Mouse (Mus musculus): Measurements from ENCODE around the gene Fam168b. TPM values are rescaled to one million over a fixed set of nuclear protein-coding genes. Genes with fewer than 3 reads are reported as not detected.

Gene Fam168b
- polyA plus RNA-seq, 1 experiment, result 361 TPM

GRCm38 (mm10) chr1:34775870-34776269 lies 67.0 kb downstream of the Fam168b start:
- TF ChIP-seq CTCF (IDR thresholded peaks at IDR 0.05; ENCODE audit: insufficient read depth, low read length) (no peak), POLR2A (IDR thresholded peaks at IDR 0.05; ENCODE audit: borderline replicate concordance, extremely low read depth, low read depth, low read length) (no peak)
- WGBS, result 89% methylated on average over 3 of the region's 3 CpGs
- Histone ChIP-seq H3K4me3 (replicated peaks; ENCODE audit: extremely low read depth, low read depth, low read length) (no peak overlapping the region), H3K4me1 (ENCODE audit: control insufficient read depth, insufficient read depth, low read length) (no peaks in the 10 kb centered on the region)
- DNase-seq, result no peak

GRCm38 (mm10) chr1:34768875-34769274 lies 74.0 kb downstream of the Fam168b start:
- no peak overlapping the region for H3K4me3 ChIP-seq (replicated peaks; ENCODE audit: extremely low read depth, low read depth, low read length)
- DNase-seq, result no peak
- H3K4me1 ChIP-seq (ENCODE audit: control insufficient read depth, insufficient read depth, low read length), result no peaks in the 10 kb centered on the region
- no peak for TF ChIP-seq POLR2A (IDR thresholded peaks at IDR 0.05; ENCODE audit: borderline replicate concordance, extremely low read depth, low read depth, low read length)
- no peak for TF ChIP-seq CTCF (IDR thresholded peaks at IDR 0.05; ENCODE audit: insufficient read depth, low read length)
- WGBS, result 70% methylated on average over 6 of the region's 6 CpGs

- 57% methylated on average over 4 of the region's 4 CpGs for WGBS
- H3K4me1 ChIP-seq (ENCODE audit: control insufficient read depth, insufficient read depth, low read length), result no peaks in the 10 kb centered on the region
- TF ChIP-seq POLR2A (IDR thresholded peaks at IDR 0.05; ENCODE audit: borderline replicate concordance, extremely low read depth, low read depth, low read length) (no peak), CTCF (IDR thresholded peaks at IDR 0.05; ENCODE audit: insufficient read depth, low read length) (no peak)
- no peak overlapping the region for H3K4me3 ChIP-seq (replicated peaks; ENCODE audit: extremely low read depth, low read depth, low read length)
- no peak for DNase-seq
Measured at GRCm38 (mm10) chr1:34767851-34768250, 75.0 kb downstream of the Fam168b start.

DNA sequence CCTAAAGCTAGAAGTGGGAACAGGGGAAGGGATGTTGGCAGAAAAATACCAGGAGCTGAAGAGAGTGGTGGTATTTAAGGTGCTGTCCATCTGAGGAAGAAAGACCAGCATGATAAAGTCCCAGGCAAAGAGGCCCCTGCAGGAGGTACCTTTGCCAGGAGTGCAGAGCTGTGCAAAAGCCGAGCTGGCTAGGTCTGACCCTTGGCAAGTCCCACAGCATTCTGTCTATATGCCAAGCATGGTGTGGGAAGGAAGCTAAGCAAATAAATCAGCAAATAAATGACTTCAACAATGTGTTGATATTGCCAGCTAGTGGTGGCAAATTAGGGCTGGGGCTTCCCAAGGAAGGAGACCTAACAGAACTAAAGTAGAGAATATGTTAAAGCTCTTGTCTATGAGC lies 76.0 kb downstream of the Fam168b start:
- H3K4me1 ChIP-seq (ENCODE audit: control insufficient read depth, insufficient read depth, low read length), result no peaks in the 10 kb centered on the region
- 30% methylated on average over 1 of the region's 1 CpGs for WGBS
- no peak for TF ChIP-seq CTCF (IDR thresholded peaks at IDR 0.05; ENCODE audit: insufficient read depth, low read length)
- TF ChIP-seq POLR2A (IDR thresholded peaks at IDR 0.05; ENCODE audit: borderline replicate concordance, extremely low read depth, low read depth, low read length), result no peak
- no peak for DNase-seq
- H3K4me3 ChIP-seq (replicated peaks; ENCODE audit: extremely low read depth, low read depth, low read length), result no peak overlapping the region

Other genes starting within 250 kb of the Fam168b start
- gene Plekhb2, start 6.9 kb upstream of the Fam168b start, polyA plus RNA-seq (2012; rRNA removed), result 59.4 and 77.5 TPM in 2 replicates

Data from lung, adult 2 months (tissue).